Mouse (Mus musculus): ENCODE measurements around the gene Ctrb1. TPM values are rescaled to one million over a fixed set of nuclear protein-coding genes. Genes with fewer than 3 reads are reported as not detected.

The Ctrb1 gene
- polyA plus RNA-seq, 1 experiment from 2014 or later, result not detected

Small RNAs within 50 kb of the gene (microRNA-seq; reads per million reads assigned to microRNA genes)
- gene Mir7076, result not detected

Other genes starting within 250 kb of the Ctrb1 start
- 4.4 and 5.9 TPM in 2 replicates for gene Wdr59, start 168.9 kb downstream of the Ctrb1 start, polyA plus RNA-seq (2016; fragmentation: Nextera tagmentation; extraction: Ambion mirVana)
- gene Znrf1, start 154.9 kb downstream of the Ctrb1 start, polyA plus RNA-seq (2016; fragmentation: Nextera tagmentation; extraction: Ambion mirVana), result 21.3 and 37.0 TPM in 2 replicates
- gene Ldhd, start 60.6 kb downstream of the Ctrb1 start, polyA plus RNA-seq (2016; fragmentation: Nextera tagmentation; extraction: Ambion mirVana), result 0.30 and 0.43 TPM in 2 replicates
- 17.6 and 18.1 TPM in 2 replicates for gene Zfp1, start 47.6 kb downstream of the Ctrb1 start, polyA plus RNA-seq (2016; fragmentation: Nextera tagmentation; extraction: Ambion mirVana)
- 53.2 and 54.4 TPM in 2 replicates for gene Bcar1, start 52.8 kb upstream of the Ctrb1 start, polyA plus RNA-seq (2016; fragmentation: Nextera tagmentation; extraction: Ambion mirVana)
- 155 and 217 TPM in 2 replicates for gene Cfdp1, start 163.3 kb upstream of the Ctrb1 start, polyA plus RNA-seq (2016; fragmentation: Nextera tagmentation; extraction: Ambion mirVana)
- gene Tmem170, start 185.7 kb upstream of the Ctrb1 start, polyA plus RNA-seq (2016; fragmentation: Nextera tagmentation; extraction: Ambion mirVana), result 5.1 and 7.4 TPM in 2 replicates
- gene Chst5, start 219.4 kb upstream of the Ctrb1 start, polyA plus RNA-seq (2016; fragmentation: Nextera tagmentation; extraction: Ambion mirVana), result 0.91 and 2.9 TPM in 2 replicates
- 6.2 and 8.2 TPM in 2 replicates for gene Tmem231, start 242.9 kb upstream of the Ctrb1 start, polyA plus RNA-seq (2016; fragmentation: Nextera tagmentation; extraction: Ambion mirVana)
- gene Gabarapl2, start 249.7 kb upstream of the Ctrb1 start, polyA plus RNA-seq (2016; fragmentation: Nextera tagmentation; extraction: Ambion mirVana), result 172 and 178 TPM in 2 replicates